Mouse (Mus musculus) midbrain, postnatal 0 days (tissue): ENCODE measurements around the gene Fam213b. TPM values are rescaled to one million over a fixed set of nuclear protein-coding genes. Genes with fewer than 3 reads are reported as not detected.

Experiments
- ATAC-seq: fragments of 200-750 bp; cut with Nextera tagmentation; 2 replicates; pipeline ENCODE4 v1.8.0; 2017; ENCODE audit warnings: moderate number of reproducible peaks, mild to moderate bottlenecking, moderate TSS enrichment, moderate library complexity; ENCODE audit not compliant: low FRiP score
- DNase-seq: peaks from one replicate; pipeline ENCODE4 v3.0.0-alpha.2; 2015; ENCODE audit warnings: low spot score
- H3K27ac ChIP-seq: fragments of 300-500 bp; sonication (generic); 2 replicates; pipeline ENCODE4 v1.5.1; 2014; ENCODE audit warnings: low read depth, mild to moderate bottlenecking, low read length, mixed read lengths
- H3K27me3 ChIP-seq: fragments of 300-500 bp; sonication (generic); 2 replicates; pipeline ENCODE4 v1.6.1; 2014; ENCODE audit warnings: low read length, control low read depth, mixed read lengths; ENCODE audit not compliant: insufficient read depth
- H3K36me3 ChIP-seq: fragments of 300-500 bp; sonication (generic); 2 replicates; pipeline ENCODE4 v1.6.1; 2014; ENCODE audit warnings: low read length, control low read depth, mixed read lengths; ENCODE audit not compliant: insufficient read depth
- H3K4me1 ChIP-seq: fragments of 300-500 bp; sonication (generic); 2 replicates; pipeline ENCODE4 v1.6.1; 2014; ENCODE audit warnings: mild to moderate bottlenecking, control low read depth, antibody characterized with exemption, low read length, mixed read lengths; ENCODE audit not compliant: insufficient read depth
- H3K4me2 ChIP-seq: fragments of 300-500 bp; sonication (generic); 2 replicates; pipeline ENCODE4 v1.6.1; 2014; ENCODE audit warnings: low read depth, mild to moderate bottlenecking, low read length, mixed read lengths; ENCODE audit not compliant: poor library complexity, severe bottlenecking
- H3K4me3 ChIP-seq: fragments of 300-500 bp; sonication (generic); 2 replicates; pipeline ENCODE4 v1.5.1; 2014; ENCODE audit warnings: low read depth, mild to moderate bottlenecking, low read length, moderate library complexity
- H3K9ac ChIP-seq: fragments of 300-500 bp; sonication (generic); replicated peaks from 2 replicates; pipeline ENCODE4 v1.6.1; 2014; ENCODE audit warnings: mild to moderate bottlenecking, low read length, moderate library complexity, mixed read lengths; ENCODE audit not compliant: poor library complexity, severe bottlenecking
- H3K9me3 ChIP-seq: fragments of 300-500 bp; sonication (generic); 2 replicates; pipeline ENCODE4 v1.6.1; 2016; ENCODE audit warnings: low read length, control low read depth
- CTCF ChIP-seq: IDR thresholded peaks from 2 replicates; pipeline ENCODE4 v1.5.1; 2016; ENCODE audit warnings: antibody characterized with exemption, mild to moderate bottlenecking
- WGBS: fragments of 180-500 bp; shearing (Covaris S2); extraction: QIAGEN DNeasy Blood & Tissue Kit; methylation state at CpG from one replicate; pipeline ENCODE4 v1.1.7; 2014; 5-methylcytosine and 5-hydroxymethylcytosine counted together
- polyA plus RNA-seq: library from polyadenylated mRNA; unstranded; fragments of >200 nt; fragmentation: Nextera tagmentation; extraction: Ambion mirVana; gene quantifications from 2 replicates; pipeline ENCODE4 v1.2.1, GENCODE M21; 2015
- total RNA-seq: library from RNA; depleted of rRNA; stranded (reverse); fragments of >200 nt; gene quantifications from 2 replicates; pipeline ENCODE4 v1.2.3, GENCODE M21; 2014

Fam213b gene
- total and polyA plus RNA-seq, 2 experiments from 2014 or later: 36.6 to 73.3 TPM

GRCm38 (mm10) chr4:154934800-154935199 is 35.9 kb upstream of the Fam213b start:
- no peaks in the 10 kb centered on the region for H3K9me3 ChIP-seq
- DNase-seq (no peak), ATAC-seq (no peak)
- no peaks in the 10 kb centered on the region for H3K4me1 ChIP-seq
- H3K9ac ChIP-seq: no peak overlapping the region
- H3K4me2 ChIP-seq: no peak overlapping the region
- H3K27me3 ChIP-seq: no peaks in the 10 kb centered on the region
- H3K36me3 ChIP-seq: no peaks in the 10 kb centered on the region
- no peak for TF ChIP-seq CTCF
- no peak overlapping the region for H3K27ac ChIP-seq
- 95% methylated on average over 2 of the region's 2 CpGs for WGBS
- H3K4me3 ChIP-seq: no peak overlapping the region

GRCm38 (mm10) chr4:154933306-154933907 is 34.5 kb upstream of the Fam213b start:
- Histone ChIP-seq H3K4me2 (no peak overlapping the region), H3K9ac (no peak overlapping the region), H3K36me3 (no peaks in the 10 kb centered on the region), H3K4me3 (no peak overlapping the region), H3K27me3 (no peaks in the 10 kb centered on the region), H3K4me1 (no peaks in the 10 kb centered on the region), H3K27ac (no peak overlapping the region), H3K9me3 (no peaks in the 10 kb centered on the region)
- 59% methylated on average over 13 of the region's 13 CpGs for WGBS
- ATAC-seq (no peak), DNase-seq (no peak)
- no peak for TF ChIP-seq CTCF

- TF ChIP-seq CTCF: no peak
These were observed 30.2 kb upstream of the Fam213b start for GRCm38 (mm10) chr4:154929088-154929660.

GRCm38 (mm10) chr4:154928395-154929087 is 29.6 kb upstream of the Fam213b start, which contains the start of gene Tnfrsf14:
TSS of gene Tnfrsf14 (minus strand) at chr4:154928563.
- TF ChIP-seq CTCF: no peak
- H3K36me3 ChIP-seq: no peaks in the 10 kb centered on the region
- ATAC-seq (no peak), DNase-seq (no peak)
- no peaks in the 10 kb centered on the region for H3K4me1 ChIP-seq
- H3K9me3 ChIP-seq: no peaks in the 10 kb centered on the region
- no peak within 1 kb of the TSS for H3K27ac ChIP-seq
- no peak within 1 kb of the TSS for H3K4me3 ChIP-seq
- no peak within 1 kb of the TSS for H3K9ac ChIP-seq
- no peak within 1 kb of the TSS for H3K4me2 ChIP-seq
- no peaks in the 10 kb centered on the region for H3K27me3 ChIP-seq
- 62% methylated on average over 12 of the region's 12 CpGs for WGBS

More at GRCm38 (mm10) chr4:154929088-154929660, 30.2 kb upstream of the Fam213b start:
- ATAC-seq (no peak), DNase-seq (no peak)
- no peaks in the 10 kb centered on the region for H3K9me3 ChIP-seq
- H3K4me3 ChIP-seq: no peak overlapping the region
- H3K27me3 ChIP-seq: no peaks in the 10 kb centered on the region
- H3K36me3 ChIP-seq: no peaks in the 10 kb centered on the region
- no peaks in the 10 kb centered on the region for H3K4me1 ChIP-seq
- H3K27ac ChIP-seq: no peak overlapping the region
- WGBS: 83% methylated on average over 12 of the region's 12 CpGs
- H3K4me2 ChIP-seq: no peak overlapping the region
- H3K9ac ChIP-seq: no peak overlapping the region

- Histone ChIP-seq H3K36me3 (no peaks in the 10 kb centered on the region), H3K27ac (no peak overlapping the region), H3K9me3 (no peaks in the 10 kb centered on the region), H3K4me3 (no peak overlapping the region), H3K4me1 (no peaks in the 10 kb centered on the region), H3K9ac (no peak overlapping the region), H3K4me2 (no peak overlapping the region), H3K27me3 (no peaks in the 10 kb centered on the region)
- TF ChIP-seq CTCF: no peak
- DNase-seq (no peak), ATAC-seq (no peak)
- 72% methylated on average over 5 of the region's 5 CpGs for WGBS
These were observed 29.0 kb upstream of the Fam213b start for GRCm38 (mm10) chr4:154927899-154928337.
